Comparison of ENCODE assay signal across 15 mouse cellular contexts in genomic region chr9:43038466-43038865, GRCm38 (mm10).
"Had no signal": no experiment of that assay in that cellular context is flagged by ENCODE, and none has a peak within 500 bp of the region (broad histone marks: within the 10 kb centered on the region; RNA-seq: fewer than 3 reads in every experiment).

No protein-coding gene starts in this region.

- H3K9me3 ChIP-seq: limb, embryonic 10.5 days; limb, embryonic 13.5 days; liver, embryonic 12.5 days; liver, embryonic 15.5 days; midbrain, embryonic 12.5 days; midbrain, embryonic 15.5 days had no signal

- H3K4me3 ChIP-seq: layer of hippocampus, adult 2 months; limb, embryonic 10.5 days; limb, embryonic 13.5 days; liver, embryonic 12.5 days; liver, embryonic 15.5 days; midbrain, embryonic 12.5 days; midbrain, embryonic 15.5 days; myocyte had no signal

- H3K27me3 ChIP-seq: limb, embryonic 13.5 days; liver, embryonic 12.5 days; liver, embryonic 15.5 days; midbrain, embryonic 12.5 days; midbrain, embryonic 15.5 days had no signal

- ATAC-seq: intestine, embryonic 16.5 days; liver, embryonic 12.5 days; midbrain, embryonic 15.5 days had no signal

- H3K27ac ChIP-seq: layer of hippocampus, adult 2 months; limb, embryonic 10.5 days; limb, embryonic 13.5 days; liver, embryonic 12.5 days; liver, embryonic 15.5 days; midbrain, embryonic 12.5 days; midbrain, embryonic 15.5 days had no signal

- H3K4me1 ChIP-seq: liver, embryonic 15.5 days; midbrain, embryonic 12.5 days; midbrain, embryonic 15.5 days had no signal

- H3K4me2 ChIP-seq: limb, embryonic 13.5 days; liver, embryonic 12.5 days; liver, embryonic 15.5 days; midbrain, embryonic 12.5 days; midbrain, embryonic 15.5 days had no signal

- DNase-seq: kidney, adult 2 months; kidney, postnatal 25 days; layer of hippocampus, adult 9-11 months; liver; thymus, adult 18-20 months; thymus, postnatal 36 days had no signal

- H3K36me3 ChIP-seq: midbrain, embryonic 15.5 days had no signal

- H3K9ac ChIP-seq: limb, embryonic 13.5 days; liver, embryonic 12.5 days; liver, embryonic 15.5 days; midbrain, embryonic 12.5 days; midbrain, embryonic 15.5 days had no signal
